Mouse (Mus musculus): ENCODE data around the gene Srcap.
"Not testable (repeated sequence)": the region's sequence is repeated elsewhere in the genome, so short reads cannot be mapped to it uniquely, and the experiment has no call there.

Gene Srcap

DNA sequence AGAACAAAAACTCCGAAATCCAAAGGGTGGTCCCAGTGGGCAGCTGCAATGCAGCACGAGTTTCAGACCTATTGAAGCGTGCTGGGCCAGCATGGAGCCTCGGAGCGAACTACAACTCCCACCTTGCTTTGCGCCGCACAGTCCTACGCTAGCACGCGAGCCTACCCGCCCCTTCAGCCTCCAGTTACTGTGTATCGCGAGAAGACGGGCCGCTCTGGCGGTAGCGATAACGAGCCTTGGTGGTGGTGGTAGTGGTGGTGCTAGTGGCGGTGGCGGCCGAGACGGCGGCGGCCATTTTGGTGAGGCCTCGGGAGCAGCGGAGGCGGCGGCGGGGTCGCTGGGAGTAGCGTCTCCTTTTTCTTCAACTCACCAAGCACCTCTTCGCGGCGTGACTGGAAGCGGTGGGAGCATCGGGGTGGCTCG lies at the start of gene Srcap:
Gene Srcap (plus strand): TSS at position 176 of the 423 bp plus-strand sequence.
- DNase-seq (ENCODE audit: low spot score), result peak; percentile 89

DNA sequence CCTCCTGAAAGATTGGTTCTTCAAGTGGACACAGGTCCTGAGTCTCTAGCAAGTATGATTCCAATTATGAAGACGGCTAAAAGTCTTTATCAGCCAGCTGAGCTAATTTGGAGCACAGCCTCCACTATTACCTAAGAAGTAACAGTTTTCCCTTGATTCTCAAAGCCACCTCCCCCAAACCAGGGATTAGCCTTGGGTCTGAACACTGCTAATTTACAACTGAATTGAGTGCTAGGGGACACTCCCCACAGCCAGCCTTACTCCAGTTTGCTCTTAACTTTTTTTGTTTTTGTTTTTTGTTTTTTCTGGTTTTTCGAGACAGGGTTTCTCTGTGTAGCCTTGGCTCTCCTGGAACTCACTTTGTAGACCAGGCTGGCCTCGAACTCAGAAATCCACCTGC lies 46.6 kb upstream of the Srcap start:
- no peak for DNase-seq (ENCODE audit: low spot score)

DNA sequence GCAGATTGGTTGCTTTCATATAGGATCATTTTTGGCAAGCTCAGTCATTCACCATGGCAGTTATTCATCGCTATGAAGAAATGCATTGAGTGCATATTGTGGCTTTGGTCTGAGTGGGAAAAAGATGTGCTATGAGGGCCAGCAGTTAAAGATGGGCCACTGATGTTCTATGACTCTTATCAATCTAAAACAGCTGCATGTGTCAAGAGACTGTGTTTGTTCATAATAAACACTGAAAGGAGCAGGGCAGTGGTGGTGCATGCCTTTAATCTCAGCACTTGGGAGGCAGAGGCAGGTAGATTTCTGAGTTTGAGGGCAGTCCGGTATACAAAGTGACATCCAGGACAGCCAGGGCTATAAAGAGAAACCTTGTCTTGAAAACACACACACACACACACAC lies 46.1 kb upstream of the Srcap start:
- not testable (repeated sequence) for DNase-seq (ENCODE audit: low spot score)

DNA sequence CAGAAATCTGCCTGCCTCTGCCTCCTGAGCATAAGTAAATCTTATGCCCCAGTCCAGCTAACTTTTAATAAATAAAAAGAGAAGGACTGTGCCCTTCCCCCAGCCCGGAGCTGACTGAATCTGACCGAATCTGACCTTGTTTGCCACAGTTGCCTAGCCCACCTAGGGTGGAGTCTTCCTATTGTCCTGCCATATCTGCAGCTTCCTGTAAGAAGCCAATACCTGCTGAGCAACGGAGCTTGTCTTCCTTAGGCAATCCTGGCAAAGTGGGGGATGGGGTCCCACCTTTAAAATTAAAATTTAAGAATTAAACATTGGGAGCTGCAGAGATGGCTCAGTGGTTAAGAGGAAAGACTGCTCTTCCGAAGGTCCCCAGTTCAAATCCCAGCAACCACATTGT lies 45.2 kb upstream of the Srcap start:
- DNase-seq (ENCODE audit: low spot score), result no peak

DNA sequence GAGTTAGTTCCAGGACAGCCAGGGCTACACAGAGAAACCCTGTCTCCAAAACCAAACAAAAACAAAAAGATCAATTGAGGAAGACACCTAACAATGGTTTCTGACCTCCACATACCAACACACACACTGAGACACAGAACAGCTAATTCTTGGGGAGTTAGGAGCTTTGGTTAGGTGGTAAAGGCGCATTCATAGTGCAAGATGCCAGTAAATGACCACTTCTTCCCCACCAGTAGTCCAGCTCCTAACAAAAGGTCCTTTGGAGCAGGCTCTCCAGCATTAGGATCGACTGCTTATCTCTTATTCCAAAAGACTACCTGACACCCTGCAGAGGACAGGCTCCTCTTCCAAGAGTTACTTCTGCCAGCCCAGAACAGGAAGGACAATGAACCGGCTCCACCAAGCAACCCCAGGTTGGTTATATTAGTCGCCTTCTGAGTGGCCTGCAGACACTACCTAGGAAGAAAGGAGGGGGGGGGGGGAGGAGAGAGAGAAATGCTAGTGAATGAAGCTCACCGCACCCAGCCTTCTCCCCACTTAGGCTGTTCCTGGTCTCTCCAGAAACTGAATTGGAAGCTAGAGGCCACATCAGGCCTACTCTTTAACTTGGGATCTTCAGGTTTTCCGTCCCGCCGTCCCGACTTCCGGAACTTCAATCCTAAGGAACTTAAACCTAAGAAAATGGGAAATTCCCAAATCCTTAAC lies 41.6 kb upstream of the Srcap start:
- no peak for DNase-seq (ENCODE audit: low spot score)

DNA sequence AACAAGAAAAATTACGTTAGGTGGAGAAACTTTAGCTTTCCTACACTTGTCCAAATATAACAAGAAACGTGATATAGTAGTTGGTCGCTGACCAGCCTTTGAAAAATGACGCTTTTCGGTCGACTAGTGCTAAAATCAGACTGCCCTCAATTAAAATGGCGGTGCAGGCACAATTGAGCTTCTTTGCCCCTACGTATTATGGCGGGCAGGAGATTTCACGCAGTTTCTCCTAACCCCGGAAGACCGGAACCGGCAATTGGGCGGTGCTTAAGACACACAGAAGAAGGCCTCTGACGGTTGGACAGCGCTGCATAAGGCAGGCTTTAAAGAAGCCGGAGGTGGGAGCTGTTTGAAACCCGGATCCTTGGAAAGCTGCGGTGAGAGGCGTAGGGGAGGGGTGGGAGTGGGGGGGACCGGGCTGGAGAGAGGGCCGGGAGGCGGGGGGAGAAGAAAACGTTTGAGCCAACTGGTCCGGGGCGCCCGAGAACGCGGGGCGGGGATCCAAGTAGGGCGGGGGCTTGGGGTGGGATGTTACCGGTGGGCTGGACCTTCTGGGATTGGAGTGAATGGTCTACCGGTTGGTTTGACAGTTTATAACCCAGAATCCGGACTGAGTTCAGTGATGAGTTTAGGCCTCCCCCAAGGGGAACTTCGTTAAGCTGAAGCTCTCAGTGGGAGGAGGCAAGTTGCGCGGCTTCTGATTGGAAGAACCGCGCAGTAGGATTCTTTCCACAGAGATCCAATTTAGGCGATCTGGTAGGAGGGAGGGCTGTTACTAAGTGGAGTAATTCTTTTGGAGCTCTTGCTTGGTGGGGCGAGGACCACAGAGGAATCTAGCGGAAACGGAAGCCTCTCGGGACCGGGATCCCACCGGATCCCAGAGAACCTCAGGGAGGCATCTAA lies 40.8 kb upstream of the Srcap start:
- DNase-seq (ENCODE audit: low spot score), result peak; percentile 70

DNA sequence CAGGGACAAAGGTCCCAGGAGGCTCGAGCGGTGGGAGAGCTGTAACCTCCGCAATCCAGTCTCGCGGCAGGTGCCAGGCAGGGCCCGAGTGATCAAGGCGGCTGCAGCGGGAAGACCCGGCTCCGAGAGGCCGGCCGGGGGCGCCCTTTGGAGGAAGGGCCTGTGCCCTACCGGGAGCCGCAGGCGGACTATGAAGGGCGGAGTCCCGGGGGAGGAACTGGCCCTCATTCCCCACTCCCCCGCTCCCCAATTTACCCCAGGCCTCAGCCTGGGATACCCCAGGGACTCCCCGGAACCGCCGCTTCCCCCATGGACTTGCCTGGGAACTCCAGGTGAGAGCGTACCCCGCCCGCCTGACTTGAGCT lies 40.2 kb upstream of the Srcap start:
- peak; percentile 50 for DNase-seq (ENCODE audit: low spot score)

DNA sequence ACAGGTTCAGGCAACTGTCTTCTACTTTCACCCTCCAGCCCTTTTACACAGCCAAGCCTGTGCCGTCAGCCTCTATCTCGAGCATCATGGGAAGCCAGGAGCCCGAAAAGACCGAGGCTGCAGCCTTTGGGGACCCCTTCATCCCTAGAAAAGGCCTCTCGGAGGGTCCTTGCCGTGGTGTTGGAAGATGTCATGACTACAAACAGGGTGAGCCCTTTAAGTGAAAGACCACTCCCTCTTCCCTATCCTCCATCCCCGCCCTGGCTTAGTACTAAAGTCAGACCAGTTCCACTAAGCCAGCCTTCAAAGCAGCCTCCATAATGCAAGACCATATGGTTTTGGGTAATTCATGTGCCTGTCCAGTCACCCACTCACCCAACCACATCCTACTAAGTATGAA lies 39.7 kb upstream of the Srcap start:
- no peak for DNase-seq (ENCODE audit: low spot score)

DNA sequence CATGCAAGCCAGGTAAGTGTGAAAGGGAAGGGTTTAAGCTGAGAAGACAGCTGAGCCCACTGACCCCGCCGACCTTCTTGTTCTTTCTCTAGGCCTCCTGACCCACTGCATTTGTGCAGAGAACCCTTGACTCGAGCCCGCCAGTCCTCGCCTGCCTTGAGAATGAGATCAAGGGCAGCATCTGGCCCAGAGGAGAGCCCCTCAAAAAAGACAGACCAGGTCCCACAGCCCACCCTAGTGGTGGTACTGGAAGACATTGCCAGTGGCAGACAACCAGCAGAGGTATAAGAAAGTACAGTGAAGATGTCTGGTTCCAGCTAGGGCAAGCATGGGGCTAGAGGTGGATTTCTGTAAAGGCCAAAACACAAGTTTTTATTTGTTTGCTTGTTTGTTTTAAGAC lies 38.1 kb upstream of the Srcap start:
- no peak for DNase-seq (ENCODE audit: low spot score)

DNA sequence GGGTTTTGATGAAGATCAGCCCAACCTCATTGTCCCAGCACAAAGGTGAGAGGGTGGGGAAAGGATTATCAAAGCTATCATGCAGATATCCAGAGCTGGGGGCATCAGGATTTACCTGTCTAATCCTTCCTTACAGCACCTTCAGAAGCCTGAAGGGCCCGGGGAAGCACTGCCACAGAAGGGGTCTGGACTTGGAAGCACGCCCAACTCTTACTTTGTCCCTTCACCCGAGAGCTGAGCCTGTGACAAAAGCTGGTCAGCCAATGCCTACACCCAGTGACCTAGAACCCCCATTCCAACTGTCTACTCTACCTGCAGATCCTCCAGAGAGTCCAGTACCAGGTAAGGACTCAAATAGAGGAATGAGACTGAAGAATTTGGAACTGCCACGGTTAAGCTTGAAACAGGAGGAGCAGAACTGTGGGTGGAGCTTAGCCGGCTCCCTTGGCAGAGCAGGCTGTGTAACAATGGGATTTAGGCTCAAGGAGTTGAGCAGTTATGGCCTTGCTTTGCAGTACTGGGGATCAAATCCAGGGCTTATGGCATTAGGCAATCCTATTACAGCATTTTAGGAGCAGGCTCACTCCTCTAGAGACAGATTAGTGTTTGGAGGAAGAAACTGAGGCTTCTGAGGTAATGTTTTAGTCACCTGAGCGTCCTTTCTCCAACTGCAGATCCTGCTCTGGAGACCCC lies 37.3 kb upstream of the Srcap start:
- no peak for DNase-seq (ENCODE audit: low spot score)

DNA sequence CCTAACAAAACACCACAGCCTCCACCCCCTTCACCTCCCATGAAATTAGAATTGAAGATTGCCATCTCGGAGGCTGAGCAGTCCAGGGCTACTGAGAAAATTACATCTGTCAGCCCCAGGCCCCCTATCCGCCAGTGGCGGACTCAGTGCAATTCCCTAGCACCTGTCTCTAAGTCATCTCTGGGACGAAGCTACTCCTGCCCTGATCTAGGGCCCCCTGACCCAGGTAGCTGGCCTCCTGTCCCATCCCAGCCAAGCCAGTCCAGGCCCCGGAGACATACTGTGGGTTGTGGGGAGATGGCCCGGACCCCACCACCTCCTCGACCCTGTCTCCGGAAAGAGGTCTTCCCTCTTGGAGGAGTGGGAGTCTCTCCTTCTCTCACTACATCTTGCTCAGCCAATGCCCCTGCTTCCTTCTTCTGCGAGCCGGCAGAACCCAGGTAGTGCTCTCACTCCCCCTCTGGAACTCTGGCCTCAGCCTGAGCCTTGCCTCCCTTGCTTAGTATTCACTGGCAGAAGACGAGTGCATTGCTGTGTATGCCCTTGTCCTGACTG lies 36.5 kb upstream of the Srcap start:
- DNase-seq (ENCODE audit: low spot score), result no peak

DNA sequence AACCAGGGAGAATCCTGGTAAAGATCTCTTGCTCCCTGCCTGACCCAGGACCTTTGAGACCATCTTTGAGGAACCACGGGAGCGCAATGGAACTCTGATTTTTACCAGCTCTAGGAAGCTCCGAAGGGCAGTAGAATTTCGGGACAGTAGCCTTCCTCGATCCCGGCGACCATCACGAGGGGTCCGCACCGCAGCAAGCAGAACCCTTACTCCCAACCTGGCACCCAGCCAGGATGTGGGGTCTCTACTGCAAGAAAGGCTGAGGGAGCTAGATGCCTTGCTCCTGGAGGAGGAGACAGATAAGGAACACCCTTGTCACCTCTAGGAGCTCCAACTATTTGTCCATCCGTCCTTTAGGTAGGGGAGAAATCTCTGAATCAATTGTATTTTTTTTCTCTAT lies 35.4 kb upstream of the Srcap start:
- no peak for DNase-seq (ENCODE audit: low spot score)

DNA sequence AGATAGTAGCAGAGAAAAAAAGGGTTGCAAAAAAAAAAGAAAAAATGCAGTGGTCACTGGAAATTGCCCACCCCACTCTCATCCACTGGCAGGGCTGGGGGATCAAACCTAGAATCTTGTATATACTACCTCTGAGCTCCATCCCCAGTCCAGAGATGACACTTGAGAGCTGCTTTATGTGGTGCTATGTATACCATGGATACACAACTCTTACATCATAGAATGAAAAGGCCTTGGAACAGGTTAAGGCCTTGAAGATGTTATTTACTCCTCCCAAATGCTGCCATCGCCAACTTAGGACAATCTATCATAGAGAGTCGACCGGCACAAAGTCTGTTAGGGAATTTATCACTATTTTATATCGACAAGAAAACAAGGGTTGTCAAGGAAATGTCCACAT lies 34.9 kb upstream of the Srcap start:
- DNase-seq (ENCODE audit: low spot score), result no peak

DNA sequence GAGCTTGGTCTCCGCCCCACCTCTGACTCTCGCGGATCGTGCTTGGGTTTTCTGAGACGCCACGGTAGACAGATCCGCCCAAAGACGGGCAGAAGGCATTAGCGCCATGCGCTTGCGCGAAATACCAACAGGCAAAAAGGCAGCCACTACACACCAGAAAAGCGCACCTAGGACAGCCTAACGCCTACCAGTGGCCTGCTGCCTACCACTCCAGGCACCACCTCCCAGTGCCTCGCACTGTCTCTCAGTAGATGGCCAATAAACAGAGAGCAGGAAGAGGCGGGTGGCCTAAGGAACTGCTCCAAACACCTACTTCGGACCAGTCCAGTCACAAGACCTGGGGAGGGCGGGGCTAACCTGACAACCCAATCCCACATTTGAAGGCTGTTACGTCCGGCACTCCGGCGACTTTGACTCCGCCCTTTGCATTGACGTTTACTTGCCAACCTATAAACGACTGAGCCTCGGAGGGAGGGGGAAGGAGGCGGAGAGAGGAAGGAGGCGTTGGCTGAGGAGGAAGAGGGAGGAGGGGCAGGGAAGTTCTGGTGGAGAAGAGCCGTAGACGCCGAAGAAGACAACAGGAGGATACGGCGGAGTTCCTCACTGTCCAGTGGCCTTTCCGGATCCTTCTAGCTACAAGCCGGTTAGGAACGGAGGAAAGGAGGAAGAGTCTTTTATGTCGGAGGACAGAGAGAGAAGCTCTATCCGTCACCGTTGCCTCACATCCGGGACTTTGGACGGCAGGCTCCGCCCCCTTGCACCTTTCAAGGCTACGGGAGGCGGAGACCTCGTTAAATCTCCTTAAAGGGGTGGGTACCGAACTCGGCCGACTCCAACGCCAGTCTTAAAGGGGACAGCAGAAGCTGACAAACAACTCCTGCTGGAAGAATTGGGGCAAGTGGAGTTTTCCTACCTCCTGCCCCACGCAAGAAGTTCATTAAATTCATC lies 33.8 kb upstream of the Srcap start:
- peak; percentile 95 for DNase-seq (ENCODE audit: low spot score)

DNA sequence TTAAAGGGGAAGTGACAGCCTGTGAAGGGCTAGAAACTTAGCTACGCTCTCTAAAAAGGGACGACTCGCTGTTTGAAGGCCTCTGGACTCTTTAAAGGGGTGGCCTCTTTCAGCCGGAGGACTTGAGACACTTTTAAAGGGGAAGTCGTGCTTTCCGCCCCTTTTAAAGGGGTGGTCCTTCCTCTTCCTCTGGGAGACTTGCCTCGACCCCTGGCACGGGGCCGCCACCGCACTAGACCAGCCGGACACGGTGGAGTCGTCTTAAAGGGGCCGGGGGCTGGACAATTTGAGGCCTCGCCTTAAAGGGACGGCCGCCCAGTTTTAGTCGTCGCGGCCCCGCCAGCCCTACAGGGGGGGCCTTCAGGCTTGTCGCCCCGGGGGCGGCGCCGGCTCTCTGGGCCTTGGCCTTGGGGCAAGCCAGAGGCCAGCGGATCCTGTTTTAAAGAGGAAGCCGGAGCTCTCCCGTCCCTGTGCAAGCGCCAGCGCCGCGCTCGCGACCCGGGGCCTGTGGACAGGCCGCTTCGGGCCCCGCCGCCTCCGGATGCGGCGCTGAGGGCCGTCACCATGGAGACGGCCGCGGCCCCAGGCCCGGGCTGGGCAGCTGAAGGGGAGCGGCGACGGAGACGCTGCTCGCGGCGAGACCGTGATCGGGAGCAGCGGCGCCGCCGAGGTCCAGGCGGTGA lies 33.0 kb upstream of the Srcap start, which contains the start of gene Fbrs:
Gene Fbrs (plus strand): TSS at position 565 of the 683 bp plus-strand sequence.
- peak; percentile 92 for DNase-seq (ENCODE audit: low spot score)

DNA sequence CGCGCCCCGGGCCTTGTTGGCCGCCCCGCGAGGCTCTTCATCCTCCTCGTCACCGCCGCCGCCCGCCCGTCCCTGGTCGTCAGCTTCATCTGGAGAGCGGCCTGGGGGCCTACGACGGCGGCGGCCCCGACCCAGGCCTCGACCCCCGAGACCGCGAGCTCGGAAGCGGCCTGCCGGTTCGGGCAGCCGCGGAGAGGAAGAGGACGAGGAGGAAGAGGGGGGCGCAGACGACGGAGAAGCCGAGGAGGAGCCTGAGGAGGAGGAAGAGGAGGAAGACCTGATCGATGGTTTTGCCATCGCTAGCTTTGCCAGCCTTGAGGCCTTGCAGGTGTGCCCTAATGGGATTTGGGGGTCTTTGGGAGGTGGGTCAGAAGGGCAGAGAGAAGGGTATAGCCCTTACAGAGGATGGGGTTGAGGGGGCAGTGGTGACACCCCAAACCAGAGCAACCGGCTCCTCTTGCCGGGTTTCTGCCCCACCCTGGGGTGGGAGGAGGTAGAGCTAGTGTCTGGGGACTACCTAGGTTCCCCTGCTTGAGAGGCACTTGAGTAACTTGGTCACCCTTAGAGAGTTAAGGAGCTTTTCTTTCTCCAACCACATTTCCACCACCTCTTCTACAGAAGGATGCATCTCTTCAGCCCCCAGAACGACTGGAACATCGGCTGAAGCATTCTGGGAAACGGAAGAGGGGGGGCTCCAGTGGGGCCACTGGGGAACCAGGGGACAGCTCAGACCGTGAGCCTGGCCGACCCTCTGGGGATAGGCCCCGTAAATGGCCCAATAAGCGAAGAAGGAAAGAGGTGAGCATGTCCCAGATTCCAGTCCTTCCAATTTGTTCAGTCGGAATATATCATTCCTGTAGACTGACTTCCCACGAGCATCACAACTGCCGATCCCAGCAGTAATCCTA lies 32.2 kb upstream of the Srcap start:
- DNase-seq (ENCODE audit: low spot score), result peak; percentile 44

DNA sequence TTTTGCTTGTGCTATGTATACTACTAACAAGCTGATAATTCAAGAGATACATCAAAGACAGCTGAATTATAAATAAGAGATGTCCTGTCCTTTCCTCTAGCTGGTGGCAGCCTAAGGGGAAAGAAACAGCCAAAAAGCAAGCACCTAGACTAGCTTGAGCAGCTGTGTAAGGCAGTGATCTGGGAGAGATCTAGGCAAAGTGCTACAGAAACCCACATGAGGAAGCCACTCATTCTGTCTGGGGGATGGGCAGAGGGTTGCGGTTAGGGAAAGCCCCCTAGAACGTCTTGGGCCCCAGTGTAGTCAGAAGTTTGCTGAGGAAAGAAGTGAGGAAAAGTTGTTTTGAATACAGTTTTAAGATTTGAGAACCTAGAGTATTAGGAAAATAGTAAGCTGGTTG lies 31.5 kb upstream of the Srcap start:
- no peak for DNase-seq (ENCODE audit: low spot score)

DNA sequence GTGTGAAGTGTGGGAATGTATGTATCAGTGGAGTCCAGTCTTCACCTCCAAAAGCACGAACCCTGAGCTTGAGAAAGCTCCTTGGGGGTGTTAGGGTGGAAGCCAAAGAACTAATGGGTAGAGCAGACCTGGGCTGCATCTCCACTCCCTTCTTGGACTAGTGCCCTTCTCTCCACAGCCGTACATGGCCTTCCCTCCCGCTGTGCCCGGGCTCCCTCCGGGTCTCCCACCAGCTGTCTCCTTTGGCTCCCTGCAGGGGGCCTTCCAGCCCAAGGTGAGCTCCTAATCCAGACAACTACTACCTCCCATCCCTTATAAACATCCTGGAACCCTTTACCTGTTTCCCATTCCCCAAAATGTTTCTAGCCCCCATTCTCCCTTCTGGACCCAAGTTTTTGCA lies 26.4 kb upstream of the Srcap start:
- DNase-seq (ENCODE audit: low spot score), result no peak

DNA sequence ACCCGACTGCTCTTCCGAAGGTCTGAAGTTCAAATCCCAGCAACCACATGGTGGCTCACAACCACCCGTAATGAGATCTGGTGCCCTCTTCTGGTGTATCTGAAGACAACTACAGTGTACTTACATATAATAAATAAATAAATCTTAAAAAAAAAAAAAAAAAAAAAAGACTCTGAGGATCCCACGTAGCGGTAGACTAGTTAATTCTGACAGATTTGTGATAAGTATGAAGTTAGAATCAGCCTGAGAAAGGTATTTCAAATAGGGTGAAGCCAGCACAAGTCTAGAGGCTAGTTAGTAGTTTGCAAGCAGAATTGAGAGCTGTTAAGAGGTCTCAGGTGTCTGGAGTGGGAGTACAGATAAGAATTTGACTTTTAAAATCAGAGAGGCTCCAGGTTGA lies 23.4 kb upstream of the Srcap start:
- DNase-seq (ENCODE audit: low spot score), result not testable (repeated sequence)

DNA sequence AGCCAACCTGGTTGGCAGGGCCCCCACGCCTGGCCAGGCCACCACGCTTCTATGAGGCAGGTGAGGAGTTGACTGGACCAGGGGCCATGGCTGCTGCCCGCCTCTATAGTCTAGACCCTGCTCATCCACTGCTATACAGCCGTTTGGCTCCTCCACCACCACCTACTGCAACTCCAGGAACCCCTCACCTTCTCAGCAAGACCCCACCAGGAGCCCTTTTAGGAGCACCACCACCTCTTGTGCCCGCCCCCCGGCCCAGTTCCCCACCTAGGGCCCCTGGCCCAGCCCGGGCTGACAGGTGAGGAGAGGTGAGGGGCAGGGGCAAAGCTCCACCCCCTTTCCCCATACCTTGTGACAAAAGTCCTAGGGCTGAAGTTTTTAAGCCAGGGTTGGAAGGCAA lies 21.8 kb upstream of the Srcap start:
- no peak for DNase-seq (ENCODE audit: low spot score)
